Mouse (Mus musculus): ENCODE results near the gene Tenm1. TPM values are rescaled to one million over a fixed set of nuclear protein-coding genes. Genes with fewer than 3 reads are reported as not detected.

The Tenm1 gene
- polyA plus RNA-seq, 1 experiment from 2014 or later = 7.1 TPM

- H3K9ac ChIP-seq (replicated peaks; ENCODE audit: low read depth, low read length) = no peak overlapping the region
- no peaks in the 10 kb centered on the region for H3K36me3 ChIP-seq (ENCODE audit: control insufficient read depth, insufficient read depth, low read length)
- H3K27ac ChIP-seq (ENCODE audit: low read length) = no peak overlapping the region
- no peak overlapping the region for H3K4me2 ChIP-seq (replicated peaks; ENCODE audit: low read depth, low read length)
- no peaks in the 10 kb centered on the region for H3K4me1 ChIP-seq (ENCODE audit: control insufficient read depth, insufficient read depth, low read length)
- ATAC-seq (ENCODE audit: insufficient number of reproducible peaks, insufficient read depth, low FRiP score, low read depth) = no peak
- H3K27me3 ChIP-seq (ENCODE audit: control insufficient read depth, insufficient read depth, low read length) = no peaks in the 10 kb centered on the region
- no peak overlapping the region for H3K4me3 ChIP-seq (ENCODE audit: low read depth, low read length)
- H3K9me3 ChIP-seq (ENCODE audit: control insufficient read depth, low read depth, low read length) = no peaks in the 10 kb centered on the region
- 62% methylated on average over 3 of the region's 3 CpGs for WGBS
Observed at GRCm38 (mm10) chrX:42647131-42647530, 781.8 kb downstream of the Tenm1 start.

DNA sequence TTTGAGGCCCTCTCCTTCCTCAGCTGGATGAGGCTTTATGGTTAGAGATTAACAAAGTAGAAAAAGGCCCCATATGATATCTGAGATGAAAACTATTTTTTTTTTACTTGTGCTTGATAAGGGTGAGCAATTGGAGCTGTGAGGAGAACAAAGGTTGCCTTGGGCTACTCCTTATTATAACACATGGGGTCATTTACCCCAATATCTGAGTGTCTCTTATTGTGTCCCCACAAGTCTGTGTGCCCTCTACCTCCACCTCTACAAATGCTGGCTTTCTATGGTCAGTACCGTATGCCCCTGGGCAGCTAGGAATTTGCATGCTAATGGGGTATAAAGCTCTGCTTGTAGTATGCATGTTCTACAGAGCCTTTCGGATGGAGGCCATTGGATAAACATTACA is 848.4 kb downstream of the Tenm1 start:
- WGBS = 63% methylated on average over 2 of the region's 2 CpGs

GRCm38 (mm10) chrX:42558683-42559082 is 870.2 kb downstream of the Tenm1 start:
- ATAC-seq (ENCODE audit: insufficient number of reproducible peaks, insufficient read depth, low FRiP score, low read depth) = no peak
- Histone ChIP-seq H3K4me1 (ENCODE audit: control insufficient read depth, insufficient read depth, low read length) (no peaks in the 10 kb centered on the region), H3K4me3 (ENCODE audit: low read depth, low read length) (no peak overlapping the region), H3K27me3 (ENCODE audit: control insufficient read depth, insufficient read depth, low read length) (no peaks in the 10 kb centered on the region), H3K9ac (replicated peaks; ENCODE audit: low read depth, low read length) (no peak overlapping the region), H3K36me3 (ENCODE audit: control insufficient read depth, insufficient read depth, low read length) (no peaks in the 10 kb centered on the region), H3K27ac (ENCODE audit: low read length) (no peak overlapping the region), H3K9me3 (ENCODE audit: control insufficient read depth, low read depth, low read length) (no peaks in the 10 kb centered on the region), H3K4me2 (replicated peaks; ENCODE audit: low read depth, low read length) (no peak overlapping the region)
- 66% methylated on average over 4 of the region's 4 CpGs for WGBS

More for the DNA sequence above, 848.4 kb downstream of the Tenm1 start:
- Histone ChIP-seq H3K9ac (replicated peaks; ENCODE audit: low read depth, low read length) (no peak overlapping the region), H3K27ac (ENCODE audit: low read length) (no peak overlapping the region), H3K4me2 (replicated peaks; ENCODE audit: low read depth, low read length) (no peak overlapping the region), H3K4me1 (ENCODE audit: control insufficient read depth, insufficient read depth, low read length) (no peaks in the 10 kb centered on the region), H3K9me3 (ENCODE audit: control insufficient read depth, low read depth, low read length) (no peaks in the 10 kb centered on the region), H3K4me3 (ENCODE audit: low read depth, low read length) (no peak overlapping the region), H3K27me3 (ENCODE audit: control insufficient read depth, insufficient read depth, low read length) (no peaks in the 10 kb centered on the region), H3K36me3 (ENCODE audit: control insufficient read depth, insufficient read depth, low read length) (no peaks in the 10 kb centered on the region)
- no peak for ATAC-seq (ENCODE audit: insufficient number of reproducible peaks, insufficient read depth, low FRiP score, low read depth)

DNA sequence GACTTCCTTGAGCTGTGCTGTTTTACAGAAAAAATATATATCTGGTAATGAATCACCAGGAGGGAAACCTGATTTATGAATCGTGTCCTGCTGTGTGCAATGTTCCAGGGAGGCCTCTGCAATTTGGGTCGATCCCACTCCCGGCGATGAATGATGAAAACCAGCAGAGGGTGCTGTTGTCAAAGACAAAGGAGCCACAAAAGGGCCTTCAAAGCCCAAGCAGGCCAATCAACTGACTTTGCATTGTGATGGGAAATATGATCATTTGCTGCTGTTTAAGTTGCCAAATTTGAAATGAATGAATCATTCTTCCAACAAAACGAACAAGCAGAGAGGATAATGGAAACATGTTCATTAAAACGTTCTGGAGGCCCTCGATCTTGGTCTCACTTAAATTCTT is 871.6 kb downstream of the Tenm1 start:
- WGBS = 23% methylated on average over 7 of the region's 7 CpGs
- no peak for ATAC-seq (ENCODE audit: insufficient number of reproducible peaks, insufficient read depth, low FRiP score, low read depth)
- H3K27me3 ChIP-seq (ENCODE audit: control insufficient read depth, insufficient read depth, low read length) = no peaks in the 10 kb centered on the region

GRCm38 (mm10) chrX:42548513-42548912 is 880.4 kb downstream of the Tenm1 start:
- Histone ChIP-seq H3K9me3 (ENCODE audit: control insufficient read depth, low read depth, low read length) (no peaks in the 10 kb centered on the region), H3K4me3 (ENCODE audit: low read depth, low read length) (no peak overlapping the region), H3K4me2 (replicated peaks; ENCODE audit: low read depth, low read length) (no peak overlapping the region), H3K27ac (ENCODE audit: low read length) (no peak overlapping the region), H3K4me1 (ENCODE audit: control insufficient read depth, insufficient read depth, low read length) (no peaks in the 10 kb centered on the region), H3K9ac (replicated peaks; ENCODE audit: low read depth, low read length) (no peak overlapping the region), H3K27me3 (ENCODE audit: control insufficient read depth, insufficient read depth, low read length) (no peaks in the 10 kb centered on the region), H3K36me3 (ENCODE audit: control insufficient read depth, insufficient read depth, low read length) (no peaks in the 10 kb centered on the region)
- no peak for ATAC-seq (ENCODE audit: insufficient number of reproducible peaks, insufficient read depth, low FRiP score, low read depth)
- WGBS = 60% methylated on average over 4 of the region's 4 CpGs

More for the DNA sequence above, 871.6 kb downstream of the Tenm1 start:
- Histone ChIP-seq H3K9ac (replicated peaks; ENCODE audit: low read depth, low read length) (no peak overlapping the region), H3K27ac (ENCODE audit: low read length) (no peak overlapping the region), H3K4me2 (replicated peaks; ENCODE audit: low read depth, low read length) (no peak overlapping the region), H3K36me3 (ENCODE audit: control insufficient read depth, insufficient read depth, low read length) (no peaks in the 10 kb centered on the region), H3K4me3 (ENCODE audit: low read depth, low read length) (no peak overlapping the region), H3K4me1 (ENCODE audit: control insufficient read depth, insufficient read depth, low read length) (no peaks in the 10 kb centered on the region), H3K9me3 (ENCODE audit: control insufficient read depth, low read depth, low read length) (no peaks in the 10 kb centered on the region)

DNA sequence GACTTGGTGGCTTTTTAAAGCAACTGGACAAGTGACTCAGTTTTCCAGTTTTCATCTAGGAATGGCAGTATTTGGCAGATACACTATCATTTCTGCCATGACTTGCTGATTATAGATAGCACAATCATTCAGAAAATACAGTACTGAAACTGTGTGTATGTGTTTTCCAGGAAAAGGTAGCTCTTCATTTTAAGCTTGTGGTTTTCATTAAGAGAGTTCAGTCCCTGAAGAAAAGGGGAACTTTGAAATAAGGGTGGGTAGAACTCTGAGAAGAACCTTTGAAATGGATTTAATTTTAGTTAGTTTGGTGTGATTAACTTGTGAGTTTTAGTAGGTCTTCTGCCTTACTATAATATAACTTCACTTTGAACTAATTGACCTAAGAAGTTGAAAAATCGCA is 883.9 kb downstream of the Tenm1 start:
- no peaks in the 10 kb centered on the region for H3K27me3 ChIP-seq (ENCODE audit: control insufficient read depth, insufficient read depth, low read length)

GRCm38 (mm10) chrX:42540756-42541053 is 888.2 kb downstream of the Tenm1 start:
- H3K9me3 ChIP-seq (ENCODE audit: control insufficient read depth, low read depth, low read length) = no peaks in the 10 kb centered on the region
- no peaks in the 10 kb centered on the region for H3K36me3 ChIP-seq (ENCODE audit: control insufficient read depth, insufficient read depth, low read length)
- ATAC-seq (ENCODE audit: insufficient number of reproducible peaks, insufficient read depth, low FRiP score, low read depth) = no peak
- 0 out of 2 replicates have a peak overlapping the region, but pooled peaks have one; percentile 18 for H3K4me2 ChIP-seq (replicated peaks; ENCODE audit: low read depth, low read length)
- no peak overlapping the region for H3K27ac ChIP-seq (ENCODE audit: low read length)
- H3K9ac ChIP-seq (replicated peaks; ENCODE audit: low read depth, low read length) = no peak overlapping the region
- no peaks in the 10 kb centered on the region for H3K4me1 ChIP-seq (ENCODE audit: control insufficient read depth, insufficient read depth, low read length)
- 31% methylated on average over 5 of the region's 5 CpGs for WGBS
- no peaks in the 10 kb centered on the region for H3K27me3 ChIP-seq (ENCODE audit: control insufficient read depth, insufficient read depth, low read length)
- peak overlapping the region; percentile 6; the same call in 1 of the 2 replicates for H3K4me3 ChIP-seq (ENCODE audit: low read depth, low read length)

More for the DNA sequence above, 883.9 kb downstream of the Tenm1 start:
- no peak overlapping the region for H3K9ac ChIP-seq (replicated peaks; ENCODE audit: low read depth, low read length)
- no peaks in the 10 kb centered on the region for H3K9me3 ChIP-seq (ENCODE audit: control insufficient read depth, low read depth, low read length)
- H3K4me3 ChIP-seq (ENCODE audit: low read depth, low read length) = no peak overlapping the region
- WGBS = 84% methylated on average over 1 of the region's 1 CpGs
- H3K36me3 ChIP-seq (ENCODE audit: control insufficient read depth, insufficient read depth, low read length) = no peaks in the 10 kb centered on the region
- ATAC-seq (ENCODE audit: insufficient number of reproducible peaks, insufficient read depth, low FRiP score, low read depth) = no peak
- no peak overlapping the region for H3K27ac ChIP-seq (ENCODE audit: low read length)
- no peaks in the 10 kb centered on the region for H3K4me1 ChIP-seq (ENCODE audit: control insufficient read depth, insufficient read depth, low read length)
- H3K4me2 ChIP-seq (replicated peaks; ENCODE audit: low read depth, low read length) = no peak overlapping the region

- Histone ChIP-seq H3K9me3 (ENCODE audit: control insufficient read depth, low read depth, low read length) (no peaks in the 10 kb centered on the region), H3K36me3 (ENCODE audit: control insufficient read depth, insufficient read depth, low read length) (no peaks in the 10 kb centered on the region), H3K27me3 (ENCODE audit: control insufficient read depth, insufficient read depth, low read length) (no peaks in the 10 kb centered on the region), H3K27ac (ENCODE audit: low read length) (no peak overlapping the region), H3K4me2 (replicated peaks; ENCODE audit: low read depth, low read length) (0 out of 2 replicates have a peak overlapping the region, but pooled peaks have one; percentile 18), H3K9ac (replicated peaks; ENCODE audit: low read depth, low read length) (no peak overlapping the region), H3K4me3 (ENCODE audit: low read depth, low read length) (peak overlapping the region; percentile 6; the same call in 1 of the 2 replicates), H3K4me1 (ENCODE audit: control insufficient read depth, insufficient read depth, low read length) (no peaks in the 10 kb centered on the region)
- no peak for ATAC-seq (ENCODE audit: insufficient number of reproducible peaks, insufficient read depth, low FRiP score, low read depth)
- WGBS = 40% methylated on average over 3 of the region's 3 CpGs
Observed at GRCm38 (mm10) chrX:42540030-42540755, 888.7 kb downstream of the Tenm1 start.

DNA sequence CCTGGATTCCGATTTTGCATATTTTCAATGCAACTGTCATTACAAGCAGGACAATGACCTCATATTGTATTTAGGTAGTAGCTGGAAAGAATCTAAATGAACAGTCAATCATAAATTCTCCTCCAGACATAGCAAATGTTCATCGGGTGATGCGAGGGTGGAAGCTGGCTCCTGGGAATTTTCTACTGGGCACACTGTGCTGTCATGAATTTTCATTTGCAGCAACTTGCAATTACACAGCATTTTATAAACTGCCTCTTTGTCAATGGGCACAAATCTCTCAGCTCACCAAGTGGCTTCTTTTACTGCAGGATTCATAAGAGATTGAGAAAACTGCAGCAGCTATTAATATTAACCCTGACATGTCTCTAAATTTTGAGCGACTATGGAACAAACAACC is 898.2 kb downstream of the Tenm1 start:
- no peak overlapping the region for H3K4me3 ChIP-seq (ENCODE audit: low read depth, low read length)
- H3K9ac ChIP-seq (replicated peaks; ENCODE audit: low read depth, low read length) = no peak overlapping the region
- ATAC-seq (ENCODE audit: insufficient number of reproducible peaks, insufficient read depth, low FRiP score, low read depth) = no peak
- no peaks in the 10 kb centered on the region for H3K4me1 ChIP-seq (ENCODE audit: control insufficient read depth, insufficient read depth, low read length)
- H3K27me3 ChIP-seq (ENCODE audit: control insufficient read depth, insufficient read depth, low read length) = no peaks in the 10 kb centered on the region
- WGBS = 78% methylated on average over 4 of the region's 4 CpGs
- no peak overlapping the region for H3K4me2 ChIP-seq (replicated peaks; ENCODE audit: low read depth, low read length)
- no peak overlapping the region for H3K27ac ChIP-seq (ENCODE audit: low read length)
- H3K9me3 ChIP-seq (ENCODE audit: control insufficient read depth, low read depth, low read length) = no peaks in the 10 kb centered on the region
- no peaks in the 10 kb centered on the region for H3K36me3 ChIP-seq (ENCODE audit: control insufficient read depth, insufficient read depth, low read length)

Data from stomach, embryonic 14.5 days (tissue).